Mouse (Mus musculus) gastrocnemius, postnatal 25 days (tissue): ENCODE results near the gene Gpr26. TPM values are rescaled to one million over a fixed set of nuclear protein-coding genes. Genes with fewer than 3 reads are reported as not detected.

ENCODE experiments used
- DNase-seq: peaks from one replicate; pipeline ENCODE4 v3.0.0; 2022
- long read RNA-seq, 2 experiments: library from polyadenylated mRNA; stranded (forward); transcript quantifications; one replicate each; pipeline ENCODE4 v2.0.0; 2021
- total RNA-seq, 2 experiments: library from RNA; stranded (reverse); gene quantifications; 1 replicate in 1 of 2; 2 replicates in 1 of 2; pipeline ENCODE4 v1.2.3; 2021

The Gpr26 gene
- total RNA-seq, result not detected
- long read RNA-seq, experiment 1, result 0 reads
- long read RNA-seq, experiment 2, result 0 reads

DNA sequence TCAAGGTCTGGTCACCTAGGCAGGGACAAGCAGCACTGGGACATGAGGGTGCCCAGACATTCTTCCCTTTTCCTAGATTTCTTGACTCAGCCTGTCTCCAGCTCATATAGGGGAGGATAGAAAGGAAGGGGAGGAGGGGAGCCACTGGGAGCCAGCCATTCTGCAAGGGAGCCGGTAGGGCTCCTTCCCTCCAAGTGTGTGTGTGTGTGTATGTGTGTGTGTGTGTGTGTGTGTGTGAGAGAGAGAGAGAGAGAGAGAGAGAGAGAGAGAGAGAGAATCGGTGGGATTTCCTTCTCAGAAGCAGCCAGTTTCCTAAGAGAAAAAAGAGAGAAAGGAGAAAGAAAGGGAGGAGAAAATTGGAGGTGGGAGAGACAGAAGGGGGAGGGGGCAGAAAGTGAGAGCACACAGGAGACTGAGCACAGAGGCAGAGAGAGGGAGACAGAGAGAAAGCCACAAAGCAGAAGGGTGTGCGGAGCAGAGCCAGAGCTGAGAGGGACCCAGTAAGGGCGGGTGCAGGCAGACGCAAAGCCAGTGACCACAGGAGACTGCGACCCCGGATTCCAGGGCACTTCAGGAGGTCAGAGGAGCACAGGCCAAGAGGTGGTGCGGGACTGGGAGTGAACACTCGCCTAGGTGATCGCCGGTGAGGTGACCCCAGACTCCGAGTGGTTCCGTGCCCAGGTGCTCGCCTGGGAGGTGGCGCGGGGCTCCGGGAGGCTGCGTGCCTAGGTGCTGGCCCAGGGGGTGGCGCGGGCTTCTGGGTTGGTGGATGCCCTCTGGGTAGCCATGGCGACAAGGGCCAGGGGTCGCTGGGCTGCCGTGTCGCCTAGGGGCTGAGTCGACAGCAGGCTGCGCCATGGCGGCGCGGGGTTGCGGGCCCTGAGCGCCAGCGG, at the start of gene Gpr26:
Gene Gpr26 (plus strand): TSS at position 438 of the 893 bp plus-strand sequence.
- peak; percentile 10 for DNase-seq

DNA sequence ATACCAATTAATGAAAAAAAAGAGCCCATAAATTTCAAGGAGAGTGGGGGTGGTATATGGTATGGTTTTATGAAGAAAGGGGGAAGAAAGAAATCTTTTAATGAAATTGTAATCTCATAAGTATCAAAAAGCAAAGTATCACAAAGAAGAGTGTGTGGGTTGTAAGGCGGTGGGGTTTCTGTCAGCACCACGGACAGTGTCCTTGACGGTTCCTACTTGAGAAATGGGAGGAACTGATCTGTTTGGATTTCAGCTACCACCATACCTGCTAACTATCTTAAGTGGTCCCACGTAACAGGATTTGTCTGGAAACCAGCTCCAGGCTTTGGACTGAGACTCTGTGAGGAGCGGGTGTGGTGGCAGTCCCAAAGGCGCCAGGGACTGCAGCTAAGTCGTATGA, 48.9 kb upstream of the Gpr26 start:
- no peak for DNase-seq

DNA sequence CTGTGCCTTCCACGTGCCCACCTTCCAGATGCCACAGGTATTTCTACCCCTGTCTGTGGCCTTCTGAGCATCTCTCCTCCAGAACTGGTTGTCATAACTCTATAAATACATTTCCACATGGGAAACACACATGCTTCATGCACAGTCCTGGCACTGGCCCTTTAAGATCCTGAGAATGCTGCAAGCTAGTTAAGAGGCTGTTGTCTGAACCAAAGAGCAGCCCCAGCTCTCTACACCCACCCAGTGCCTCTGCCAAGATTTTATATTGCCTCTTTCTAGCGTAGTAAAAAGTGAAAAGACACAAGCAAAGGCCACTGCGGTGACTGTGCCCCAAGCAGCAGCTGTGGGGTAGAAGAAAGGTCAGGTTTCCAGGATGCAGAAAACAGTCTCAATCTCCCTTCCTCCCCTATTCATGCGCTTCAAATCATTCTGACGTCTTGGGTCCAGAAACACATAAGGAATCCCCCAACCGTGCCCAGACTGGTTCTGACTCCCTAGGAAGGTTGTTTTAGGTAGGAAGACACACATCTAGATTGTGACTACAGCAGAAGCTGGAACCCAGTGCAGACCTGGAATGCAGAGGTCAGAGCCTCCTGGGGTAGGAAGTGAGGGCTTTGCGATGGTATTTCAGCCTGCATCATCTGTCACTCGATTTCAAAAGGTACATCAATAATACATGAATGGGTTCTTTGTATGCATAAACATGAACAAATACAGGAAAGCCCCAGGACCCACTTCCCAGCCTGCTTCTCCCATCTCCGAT, 38.8 kb upstream of the Gpr26 start:
- DNase-seq, result no peak

DNA sequence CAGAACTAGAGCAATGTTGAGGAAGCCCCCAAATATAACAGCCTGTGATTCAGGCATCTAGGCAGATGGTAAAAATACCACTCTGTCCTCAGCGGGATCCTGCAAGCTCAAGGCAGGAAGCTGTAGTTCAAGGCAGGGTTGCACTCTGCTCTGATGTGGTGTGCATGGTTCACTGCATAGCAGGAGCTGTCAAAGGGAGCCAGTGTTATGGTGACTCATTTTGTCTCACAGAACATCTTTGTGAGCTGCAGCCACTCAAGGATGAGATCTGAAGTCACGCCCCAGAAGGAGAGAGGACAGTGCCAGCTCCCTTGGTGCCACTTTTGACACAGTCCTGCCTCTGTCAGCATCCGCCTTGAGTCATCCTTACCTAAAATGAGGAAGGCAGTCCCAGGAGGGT, 28.6 kb upstream of the Gpr26 start:
- no peak for DNase-seq

DNA sequence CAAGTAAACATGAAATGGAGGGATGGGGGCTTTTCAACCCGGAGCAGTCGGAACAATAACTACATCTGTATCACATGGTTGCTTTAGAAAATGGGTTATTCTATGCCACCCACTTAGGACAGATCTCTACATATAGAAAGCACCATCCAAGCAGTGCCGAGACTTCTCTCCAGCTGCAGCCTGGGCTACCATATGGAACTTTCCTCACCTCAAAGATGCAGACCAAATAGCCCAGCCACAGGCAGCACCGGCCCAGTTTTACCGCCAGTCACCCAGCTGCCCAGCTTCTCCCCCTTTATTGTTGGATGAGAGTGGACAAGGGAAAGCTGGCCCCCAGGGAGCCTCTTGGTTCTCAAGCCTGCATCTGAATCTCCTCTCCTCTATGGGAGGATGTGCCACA, 15.1 kb upstream of the Gpr26 start:
- no peak for DNase-seq

DNA sequence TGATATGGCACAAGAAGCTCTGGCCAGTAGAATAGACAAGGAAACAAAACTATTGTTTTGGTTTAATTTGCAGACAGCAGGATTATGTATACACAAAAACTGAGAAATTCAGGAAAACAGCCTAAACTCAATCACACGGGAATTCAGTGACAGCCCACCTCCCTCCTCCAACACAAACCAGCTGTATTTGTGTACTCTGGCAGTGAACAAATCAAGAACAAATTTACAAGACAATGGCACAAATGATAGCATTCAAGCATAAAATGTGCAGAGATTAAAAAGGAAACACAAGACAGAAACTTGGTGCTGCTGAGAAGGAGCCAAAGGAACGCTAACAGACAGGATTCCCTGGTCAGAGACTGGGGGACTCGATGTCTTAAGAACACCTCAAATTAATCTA, 12.9 kb upstream of the Gpr26 start:
- DNase-seq, result no peak

DNA sequence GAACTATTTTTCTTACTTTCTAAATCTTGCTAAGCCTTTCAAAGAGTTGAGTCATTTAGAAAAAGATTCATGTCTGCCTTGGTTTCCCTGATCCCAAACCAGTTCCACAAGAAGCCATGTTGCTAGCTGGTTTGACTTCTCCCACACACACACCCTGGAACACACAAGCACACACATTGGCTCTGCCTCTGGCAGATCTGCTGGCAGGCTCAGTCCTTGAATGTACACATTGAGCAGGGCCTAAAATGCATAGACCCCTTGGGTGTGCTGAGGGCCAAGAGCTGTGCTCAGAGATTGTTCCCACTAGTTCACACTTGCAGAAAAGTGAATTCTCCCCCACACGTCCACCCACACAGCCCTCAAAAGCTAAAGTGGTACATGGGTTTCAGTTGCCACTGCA, 7.6 kb upstream of the Gpr26 start:
- no peak for DNase-seq

DNA sequence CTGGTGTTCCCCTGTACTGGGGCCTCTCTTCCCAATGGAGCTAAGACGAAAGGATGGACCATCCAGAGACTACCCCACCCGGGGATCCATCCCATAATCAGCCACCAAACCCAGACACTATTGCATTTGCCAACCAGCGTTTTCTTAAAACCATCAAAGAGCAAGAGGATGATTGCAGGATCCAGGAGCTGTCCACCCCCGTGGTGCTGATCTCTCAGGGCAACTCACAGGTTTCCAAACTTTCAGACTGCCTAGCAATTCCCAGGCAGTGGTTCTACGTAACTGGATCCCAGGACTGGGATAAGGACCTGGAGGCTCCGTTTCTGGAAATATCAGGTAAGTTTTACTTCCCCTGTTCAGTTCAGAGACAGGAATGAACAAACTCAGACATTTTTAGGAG, 5.7 kb upstream of the Gpr26 start:
- no peak for DNase-seq

DNA sequence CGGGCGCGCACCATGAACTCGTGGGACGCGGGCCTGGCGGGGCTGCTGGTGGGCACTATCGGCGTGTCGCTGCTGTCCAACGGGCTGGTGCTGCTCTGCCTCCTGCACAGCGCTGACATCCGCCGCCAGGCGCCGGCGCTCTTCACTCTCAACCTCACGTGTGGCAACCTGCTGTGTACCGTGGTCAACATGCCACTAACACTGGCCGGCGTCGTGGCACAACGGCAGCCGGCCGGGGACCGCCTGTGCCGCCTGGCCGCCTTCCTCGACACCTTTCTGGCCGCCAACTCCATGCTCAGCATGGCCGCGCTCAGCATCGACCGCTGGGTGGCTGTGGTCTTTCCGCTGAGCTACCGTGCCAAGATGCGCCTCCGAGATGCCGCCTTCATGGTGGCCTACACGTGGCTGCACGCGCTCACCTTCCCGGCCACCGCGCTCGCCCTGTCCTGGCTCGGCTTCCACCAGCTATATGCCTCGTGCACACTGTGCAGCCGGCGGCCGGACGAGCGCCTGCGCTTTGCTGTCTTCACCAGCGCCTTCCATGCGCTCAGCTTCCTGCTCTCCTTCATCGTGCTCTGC, 745 bp downstream of the Gpr26 start:
- no peak for DNase-seq

DNA sequence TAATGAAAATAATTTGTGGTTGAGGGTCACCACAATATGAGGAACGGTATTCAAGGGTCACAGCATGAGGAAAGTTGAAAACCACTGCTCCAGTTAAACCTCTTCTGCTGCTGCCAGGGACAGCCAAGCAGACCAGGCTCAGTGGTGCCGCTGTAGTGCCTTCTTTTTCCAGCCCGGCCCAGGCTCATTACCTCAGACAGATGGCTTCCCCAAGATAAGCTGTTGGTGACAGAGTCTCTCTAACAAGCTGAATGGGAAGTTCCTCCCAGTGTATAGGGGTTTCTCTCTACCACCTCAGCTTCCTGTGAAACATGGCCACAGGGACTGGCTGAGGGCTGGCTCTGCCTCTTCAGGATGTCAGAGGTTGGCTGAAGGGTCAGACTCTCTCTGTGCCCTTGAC, 4.0 kb downstream of the Gpr26 start:
- no peak for DNase-seq

DNA sequence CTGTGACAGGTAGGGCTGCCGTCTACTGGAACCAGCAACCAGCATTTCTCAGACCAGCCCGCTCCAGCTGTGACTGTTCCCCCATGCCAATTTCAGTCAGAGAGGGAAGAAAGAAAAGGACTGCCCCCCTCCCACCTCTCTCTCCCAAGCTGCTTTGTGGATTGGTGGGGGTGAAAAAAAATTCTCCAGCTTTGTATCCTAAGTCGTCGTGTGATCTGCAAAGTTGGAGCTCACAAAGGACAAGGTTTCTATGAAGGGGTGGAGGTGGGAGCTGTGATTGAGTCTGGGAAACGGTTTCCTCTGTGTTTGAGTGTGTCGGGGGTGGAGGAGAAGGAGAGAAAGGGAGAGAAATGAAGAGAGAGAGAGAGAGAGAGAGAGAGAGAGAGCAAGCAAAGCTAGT, 9.6 kb downstream of the Gpr26 start:
- no peak for DNase-seq

DNA sequence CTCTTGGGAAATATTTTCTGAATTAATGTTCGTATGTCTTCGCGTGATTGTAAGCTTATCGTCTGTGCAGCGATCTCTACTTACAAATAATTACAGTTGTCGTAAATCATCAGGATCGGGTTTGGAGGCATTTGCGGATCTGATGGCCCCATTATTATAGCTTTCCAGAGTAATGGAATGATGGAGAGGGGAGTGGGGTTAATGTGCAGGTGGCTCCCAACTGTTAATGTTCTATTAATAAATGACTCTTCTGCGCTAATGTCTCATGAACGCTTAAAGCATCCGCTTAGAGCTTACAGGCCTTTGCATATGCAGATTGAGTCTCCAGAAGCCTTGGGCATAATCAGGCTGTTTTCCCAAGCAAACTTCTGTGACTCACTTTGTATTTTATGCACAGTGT, 12.3 kb downstream of the Gpr26 start:
- DNase-seq, result no peak

DNA sequence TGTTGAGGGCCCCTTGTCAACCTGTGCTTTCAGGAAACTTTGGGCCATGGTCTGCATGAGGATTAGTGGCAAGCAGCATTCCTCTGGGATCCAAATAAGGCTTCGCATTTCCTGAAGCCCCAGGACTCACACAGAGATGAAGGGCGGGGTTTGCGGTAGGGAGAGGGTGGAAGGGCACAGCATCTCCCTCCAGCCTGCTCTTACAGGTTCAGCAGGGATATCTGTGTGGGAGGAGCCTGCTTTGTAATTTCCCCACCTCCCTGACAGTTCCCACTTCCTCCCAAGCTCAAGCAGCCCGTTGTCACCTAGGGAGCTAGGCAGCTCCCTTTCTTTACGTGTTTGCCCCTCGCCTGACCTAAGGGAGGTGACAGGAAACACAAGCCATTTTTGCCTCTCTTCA, 22.8 kb downstream of the Gpr26 start:
- no peak for DNase-seq

DNA sequence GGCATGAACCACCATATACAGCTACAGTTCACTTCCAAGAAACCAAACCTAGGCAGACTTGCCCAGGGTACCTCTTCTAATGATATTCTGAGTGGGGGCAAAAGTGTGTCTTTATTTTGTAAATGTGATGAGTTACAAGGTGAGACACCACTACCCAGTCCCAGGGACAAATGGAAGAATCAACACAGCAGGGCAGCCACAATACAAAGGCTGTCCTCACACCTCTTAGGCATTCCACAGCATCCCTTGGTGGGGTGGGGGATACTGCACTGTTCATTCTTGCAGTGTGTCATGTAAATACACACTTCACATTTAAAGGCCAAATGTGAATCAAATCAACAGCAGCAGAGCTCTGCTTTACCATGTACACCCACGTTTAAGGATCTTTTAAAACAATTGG, 26.0 kb downstream of the Gpr26 start:
- DNase-seq, result no peak

DNA sequence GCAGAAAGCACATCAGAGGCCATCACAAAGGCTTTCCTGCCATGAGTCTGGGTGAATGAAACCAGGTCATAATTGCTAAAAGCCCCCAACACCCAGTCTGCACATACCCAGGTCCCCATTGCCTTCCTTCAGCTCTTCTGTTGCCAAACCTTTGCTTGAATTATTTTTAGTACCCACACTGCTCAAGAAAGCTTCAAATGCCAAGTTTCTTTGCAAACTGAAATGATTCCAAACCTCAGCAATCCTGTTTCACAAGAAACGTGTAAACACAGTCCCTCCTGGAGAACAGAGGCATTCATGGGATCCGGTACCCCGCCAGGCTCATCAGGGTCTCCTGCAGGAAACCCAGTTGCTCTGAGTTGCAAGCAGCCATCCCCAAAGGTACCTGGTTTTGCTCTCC, 26.6 kb downstream of the Gpr26 start:
- DNase-seq, result no peak

DNA sequence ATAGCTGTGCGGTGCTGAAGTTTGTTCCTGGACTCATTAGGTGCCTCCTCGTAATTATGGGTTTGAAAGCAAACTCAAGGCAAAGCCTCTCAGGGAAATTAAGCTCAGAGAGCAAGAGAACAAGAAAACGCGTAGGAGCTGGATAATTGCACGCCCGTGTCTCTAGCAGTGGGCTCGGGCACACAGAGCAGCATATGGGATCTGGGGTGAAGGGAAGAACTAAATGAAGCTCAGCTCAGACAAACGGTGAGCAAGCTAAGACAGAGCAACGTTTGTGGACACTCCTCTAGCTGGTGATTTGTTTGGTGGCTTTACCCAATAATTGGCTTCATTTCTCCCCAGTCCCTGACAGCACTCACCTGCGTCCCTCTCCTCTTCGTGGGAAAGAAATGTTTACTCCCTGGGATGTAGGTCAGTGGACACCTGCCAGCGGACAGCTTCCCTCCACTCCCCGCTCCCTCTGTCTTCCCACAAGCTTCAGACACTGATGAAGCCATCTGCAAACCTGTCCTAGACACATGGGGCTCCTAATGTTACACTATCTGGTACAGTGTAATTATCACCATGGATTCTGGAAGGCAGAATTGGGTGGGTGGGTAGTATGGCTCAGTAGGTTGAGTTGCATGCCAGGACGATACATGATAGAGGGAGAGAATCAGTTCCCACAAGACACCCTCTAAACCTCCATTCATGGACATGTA, 39.9 kb downstream of the Gpr26 start:
- DNase-seq, result no peak

DNA sequence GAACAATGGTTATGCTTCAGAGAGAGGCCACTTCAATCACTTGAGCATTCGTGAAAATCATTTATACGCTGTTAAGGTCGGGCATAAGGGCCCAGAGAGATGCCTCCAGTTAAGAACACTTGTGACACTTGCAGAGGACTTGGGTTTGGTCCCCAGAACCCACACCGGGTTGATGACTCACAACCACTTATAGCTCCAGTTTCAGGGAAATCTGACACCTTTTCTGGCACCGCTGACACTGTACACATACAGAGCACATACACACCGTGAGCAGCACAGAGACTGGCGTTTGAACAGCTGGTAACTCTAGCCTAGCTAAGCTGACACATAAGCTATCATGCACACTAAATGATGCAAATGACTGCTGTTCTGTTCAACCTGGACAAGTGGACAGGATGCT, 42.7 kb downstream of the Gpr26 start:
- DNase-seq, result no peak

DNA sequence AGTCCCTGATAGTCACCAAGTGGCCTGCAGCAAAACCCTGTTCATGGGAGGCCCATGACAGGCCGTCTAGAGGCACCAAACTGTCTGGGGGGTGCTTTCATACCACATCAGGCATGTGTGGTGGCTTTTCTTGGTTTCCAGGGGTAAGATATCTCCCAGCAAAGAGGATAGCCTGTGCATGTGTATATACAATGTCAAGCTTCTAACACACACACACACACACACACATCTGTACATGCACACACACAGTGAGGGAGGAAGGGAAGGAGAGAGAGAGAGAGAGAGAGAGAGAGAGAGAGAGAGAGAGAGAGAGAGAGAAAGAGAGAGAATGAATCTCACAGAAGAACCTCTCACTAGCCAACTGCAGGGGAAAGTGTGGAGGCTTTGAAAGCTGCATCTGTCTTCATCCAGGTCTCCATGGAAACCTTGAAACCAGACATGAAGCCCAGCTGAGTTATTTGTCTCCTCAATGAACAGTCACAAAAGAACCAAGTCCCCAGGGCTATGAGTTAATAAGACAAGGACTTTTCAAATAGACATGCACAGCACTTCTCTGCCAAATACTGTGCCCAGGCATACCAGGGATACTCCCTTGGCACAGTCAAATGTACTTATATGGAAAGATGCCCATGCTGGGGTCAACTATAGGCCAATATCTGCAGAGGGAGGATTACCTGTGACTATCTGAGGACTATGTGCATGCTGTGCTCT, 46.9 kb downstream of the Gpr26 start:
- no peak for DNase-seq

DNA sequence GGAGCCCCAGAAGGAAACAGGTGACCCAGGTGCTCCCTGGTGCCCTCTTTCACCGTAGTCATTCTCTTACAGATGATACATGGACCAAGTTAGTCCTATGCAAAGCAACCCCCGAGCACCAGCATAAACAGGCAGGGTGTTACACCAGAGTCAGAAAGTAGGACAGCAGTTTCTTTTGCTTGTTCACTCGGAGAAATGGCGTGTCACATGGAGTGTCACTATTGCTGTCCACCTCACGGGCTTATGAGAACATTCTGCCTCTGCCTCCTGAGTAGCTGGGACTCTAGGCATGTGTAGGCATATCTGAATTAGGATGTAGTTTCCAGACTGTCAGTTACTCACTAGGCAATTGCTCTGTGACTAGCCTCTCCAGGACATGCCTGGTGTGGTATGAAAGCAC, 47.7 kb downstream of the Gpr26 start:
- no peak for DNase-seq

DNA sequence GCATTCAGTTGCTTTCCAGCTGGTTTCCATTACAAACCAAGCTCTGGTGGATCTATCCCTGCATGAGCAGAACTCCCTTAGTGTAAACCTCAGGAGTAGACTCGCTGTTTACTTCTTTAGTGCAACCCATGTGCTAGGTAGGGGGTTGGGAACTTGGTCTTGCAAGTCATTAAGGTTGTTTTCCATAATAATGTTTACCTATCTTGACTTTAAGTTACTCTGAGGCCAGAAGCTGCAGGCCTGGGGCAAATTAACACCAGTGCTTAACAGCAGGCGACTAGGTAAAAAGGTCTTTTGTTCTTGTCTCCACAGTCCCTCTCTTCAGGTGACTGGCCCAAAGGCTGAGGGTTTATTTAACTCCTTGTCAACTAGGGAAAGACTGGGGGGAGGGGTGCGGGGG, 48.9 kb downstream of the Gpr26 start:
- no peak for DNase-seq

DNA sequence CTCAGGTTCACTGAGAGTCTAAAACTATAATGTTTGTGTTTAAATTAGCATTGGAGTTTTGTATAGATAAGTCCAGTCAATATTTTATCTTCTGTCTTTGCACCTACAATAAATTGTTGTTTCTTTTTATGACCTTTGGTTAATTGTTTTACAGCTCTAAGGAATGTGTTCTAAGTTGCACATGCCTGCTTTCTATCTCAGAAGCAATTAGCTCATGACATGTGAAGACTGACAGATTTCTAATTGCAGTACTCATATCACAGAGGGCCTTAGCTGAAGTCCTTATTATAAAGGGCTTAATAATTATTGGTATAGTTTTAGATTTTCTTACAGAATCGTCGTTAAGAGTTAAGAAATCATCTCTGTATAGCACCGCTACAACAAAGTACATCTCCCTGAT, 49.7 kb downstream of the Gpr26 start:
- no peak for DNase-seq

DNA sequence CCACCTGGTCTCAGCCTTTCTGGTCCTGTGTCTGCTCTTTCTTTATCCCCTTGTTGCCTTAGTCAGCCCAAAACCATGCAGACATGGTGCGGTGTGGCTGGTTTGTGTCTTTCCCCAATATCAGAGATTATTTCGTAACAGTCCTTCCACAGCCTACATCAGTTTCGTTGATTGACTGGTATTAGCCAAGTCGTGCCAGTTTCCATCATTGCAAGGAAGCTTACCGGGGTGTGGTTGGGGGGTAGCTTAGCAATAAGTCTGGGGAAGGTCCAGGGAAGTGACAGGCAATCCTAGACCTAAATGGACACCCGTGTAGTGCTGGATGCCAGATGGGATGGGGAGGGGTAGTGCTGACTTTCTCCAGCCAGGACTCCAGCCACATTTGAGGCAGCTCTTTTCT, 59.3 kb downstream of the Gpr26 start:
- no peak for DNase-seq
